Mouse (Mus musculus): ENCODE results near the gene Gm14862. TPM values are rescaled to one million over a fixed set of nuclear protein-coding genes. Genes with fewer than 3 reads are reported as not detected.

Gene Gm14862
- polyA plus RNA-seq, 1 experiment from 2014 or later, result not detected

- Histone ChIP-seq H3K9ac (ENCODE audit: low read length) (no peak overlapping the region), H3K4me1 (ENCODE audit: control insufficient read depth, insufficient read depth, low read length) (peaks cover 8% of the 10 kb centered on the region; the same call in 1 of the 2 replicates), H3K4me3 (ENCODE audit: low read length) (no peak overlapping the region), H3K9me3 (replicated peaks; ENCODE audit: control insufficient read depth, low read length) (no peaks in the 10 kb centered on the region), H3K4me2 (ENCODE audit: low read depth, low read length) (no peak overlapping the region), H3K27me3 (ENCODE audit: control insufficient read depth, insufficient read depth, low read length) (no peaks in the 10 kb centered on the region), H3K36me3 (ENCODE audit: control insufficient read depth, insufficient read depth) (no peaks in the 10 kb centered on the region), H3K27ac (ENCODE audit: low read length) (no peak overlapping the region)
- 47% methylated on average over 12 of the region's 12 CpGs for WGBS
- ATAC-seq (replicated peaks; ENCODE audit: extremely low read depth, insufficient read depth, low FRiP score), result no peak
Measured at GRCm38 (mm10) chrX:9244603-9245336, 11.9 kb downstream of the Gm14862 start.

GRCm38 (mm10) chrX:9243381-9243864, 13.3 kb downstream of the Gm14862 start:
- H3K9ac ChIP-seq (ENCODE audit: low read length), result no peak overlapping the region
- ATAC-seq (replicated peaks; ENCODE audit: extremely low read depth, insufficient read depth, low FRiP score), result no peak
- H3K4me1 ChIP-seq (ENCODE audit: control insufficient read depth, insufficient read depth, low read length), result peaks cover 8% of the 10 kb centered on the region; the same call in 1 of the 2 replicates
- H3K4me3 ChIP-seq (ENCODE audit: low read length), result no peak overlapping the region
- no peaks in the 10 kb centered on the region for H3K36me3 ChIP-seq (ENCODE audit: control insufficient read depth, insufficient read depth)
- H3K27ac ChIP-seq (ENCODE audit: low read length), result no peak overlapping the region
- no peak overlapping the region for H3K4me2 ChIP-seq (ENCODE audit: low read depth, low read length)
- 37% methylated on average over 8 of the region's 8 CpGs for WGBS
- no peaks in the 10 kb centered on the region for H3K27me3 ChIP-seq (ENCODE audit: control insufficient read depth, insufficient read depth, low read length)
- H3K9me3 ChIP-seq (replicated peaks; ENCODE audit: control insufficient read depth, low read length), result no peaks in the 10 kb centered on the region

GRCm38 (mm10) chrX:9240737-9241591, 15.7 kb downstream of the Gm14862 start:
- Histone ChIP-seq H3K9ac (ENCODE audit: low read length) (no peak overlapping the region), H3K4me2 (ENCODE audit: low read depth, low read length) (no peak overlapping the region), H3K27me3 (ENCODE audit: control insufficient read depth, insufficient read depth, low read length) (no peaks in the 10 kb centered on the region), H3K36me3 (ENCODE audit: control insufficient read depth, insufficient read depth) (no peaks in the 10 kb centered on the region), H3K27ac (ENCODE audit: low read length) (no peak overlapping the region), H3K4me3 (ENCODE audit: low read length) (no peak overlapping the region), H3K4me1 (ENCODE audit: control insufficient read depth, insufficient read depth, low read length) (peaks cover 8% of the 10 kb centered on the region; the same call in 1 of the 2 replicates), H3K9me3 (replicated peaks; ENCODE audit: control insufficient read depth, low read length) (no peaks in the 10 kb centered on the region)
- 75% methylated on average over 5 of the region's 5 CpGs for WGBS
- ATAC-seq (replicated peaks; ENCODE audit: extremely low read depth, insufficient read depth, low FRiP score), result no peak

- no peak for ATAC-seq (replicated peaks; ENCODE audit: extremely low read depth, insufficient read depth, low FRiP score)
- Histone ChIP-seq H3K9me3 (replicated peaks; ENCODE audit: control insufficient read depth, low read length) (no peaks in the 10 kb centered on the region), H3K27ac (ENCODE audit: low read length) (no peak overlapping the region), H3K36me3 (ENCODE audit: control insufficient read depth, insufficient read depth) (no peaks in the 10 kb centered on the region), H3K4me3 (ENCODE audit: low read length) (no peak overlapping the region), H3K9ac (ENCODE audit: low read length) (no peak overlapping the region), H3K4me2 (ENCODE audit: low read depth, low read length) (no peak overlapping the region), H3K4me1 (ENCODE audit: control insufficient read depth, insufficient read depth, low read length) (no peaks in the 10 kb centered on the region), H3K27me3 (ENCODE audit: control insufficient read depth, insufficient read depth, low read length) (no peaks in the 10 kb centered on the region)
- 62% methylated on average over 2 of the region's 2 CpGs for WGBS
Measured at GRCm38 (mm10) chrX:9227105-9227504, 29.6 kb downstream of the Gm14862 start.

- no peaks in the 10 kb centered on the region for H3K27me3 ChIP-seq (ENCODE audit: control insufficient read depth, insufficient read depth, low read length)
- peak overlapping the region; percentile 59; the same call in 1 of the 2 replicates for H3K27ac ChIP-seq (ENCODE audit: low read length)
- no peaks in the 10 kb centered on the region for H3K9me3 ChIP-seq (replicated peaks; ENCODE audit: control insufficient read depth, low read length)
Measured at GRCm38 (mm10) chrX:9222412-9223221, 34.1 kb downstream of the Gm14862 start.

GRCm38 (mm10) chrX:9221736-9222135, 35.0 kb downstream of the Gm14862 start:
- no peak overlapping the region for H3K9ac ChIP-seq (ENCODE audit: low read length)
- H3K4me2 ChIP-seq (ENCODE audit: low read depth, low read length), result no peak overlapping the region
- no peak overlapping the region for H3K4me3 ChIP-seq (ENCODE audit: low read length)
- no peaks in the 10 kb centered on the region for H3K4me1 ChIP-seq (ENCODE audit: control insufficient read depth, insufficient read depth, low read length)
- H3K9me3 ChIP-seq (replicated peaks; ENCODE audit: control insufficient read depth, low read length), result no peaks in the 10 kb centered on the region
- 76% methylated on average over 4 of the region's 4 CpGs for WGBS
- no peak for ATAC-seq (replicated peaks; ENCODE audit: extremely low read depth, insufficient read depth, low FRiP score)
- no peak overlapping the region for H3K27ac ChIP-seq (ENCODE audit: low read length)
- H3K36me3 ChIP-seq (ENCODE audit: control insufficient read depth, insufficient read depth), result no peaks in the 10 kb centered on the region
- H3K27me3 ChIP-seq (ENCODE audit: control insufficient read depth, insufficient read depth, low read length), result no peaks in the 10 kb centered on the region

More at GRCm38 (mm10) chrX:9222412-9223221, 34.1 kb downstream of the Gm14862 start:
- Histone ChIP-seq H3K4me2 (ENCODE audit: low read depth, low read length) (no peak overlapping the region), H3K4me3 (ENCODE audit: low read length) (no peak overlapping the region), H3K4me1 (ENCODE audit: control insufficient read depth, insufficient read depth, low read length) (no peaks in the 10 kb centered on the region), H3K9ac (ENCODE audit: low read length) (no peak overlapping the region), H3K36me3 (ENCODE audit: control insufficient read depth, insufficient read depth) (no peaks in the 10 kb centered on the region)
- 55% methylated on average over 3 of the region's 3 CpGs for WGBS
- peak; percentile 79 for ATAC-seq (replicated peaks; ENCODE audit: extremely low read depth, insufficient read depth, low FRiP score)

- Histone ChIP-seq H3K9ac (ENCODE audit: low read length) (no peak overlapping the region), H3K4me2 (ENCODE audit: low read depth, low read length) (no peak overlapping the region), H3K27ac (ENCODE audit: low read length) (no peak overlapping the region), H3K27me3 (ENCODE audit: control insufficient read depth, insufficient read depth, low read length) (no peaks in the 10 kb centered on the region), H3K9me3 (replicated peaks; ENCODE audit: control insufficient read depth, low read length) (no peaks in the 10 kb centered on the region), H3K36me3 (ENCODE audit: control insufficient read depth, insufficient read depth) (no peaks in the 10 kb centered on the region), H3K4me3 (ENCODE audit: low read length) (no peak overlapping the region), H3K4me1 (ENCODE audit: control insufficient read depth, insufficient read depth, low read length) (no peaks in the 10 kb centered on the region)
- ATAC-seq (replicated peaks; ENCODE audit: extremely low read depth, insufficient read depth, low FRiP score), result no peak
- 27% methylated on average over 6 of the region's 6 CpGs for WGBS
Measured at GRCm38 (mm10) chrX:9221206-9221605, 35.5 kb downstream of the Gm14862 start.

- ATAC-seq (replicated peaks; ENCODE audit: extremely low read depth, insufficient read depth, low FRiP score), result no peak
- 84% methylated on average over 3 of the region's 3 CpGs for WGBS
Measured at GRCm38 (mm10) chrX:9219570-9219969, 37.1 kb downstream of the Gm14862 start.

More at GRCm38 (mm10) chrX:9219570-9219969, 37.1 kb downstream of the Gm14862 start:
- no peaks in the 10 kb centered on the region for H3K9me3 ChIP-seq (replicated peaks; ENCODE audit: control insufficient read depth, low read length)
- H3K27ac ChIP-seq (ENCODE audit: low read length), result no peak overlapping the region
- no peak overlapping the region for H3K4me2 ChIP-seq (ENCODE audit: low read depth, low read length)
- H3K4me1 ChIP-seq (ENCODE audit: control insufficient read depth, insufficient read depth, low read length), result no peaks in the 10 kb centered on the region
- no peaks in the 10 kb centered on the region for H3K36me3 ChIP-seq (ENCODE audit: control insufficient read depth, insufficient read depth)
- no peak overlapping the region for H3K9ac ChIP-seq (ENCODE audit: low read length)
- no peak overlapping the region for H3K4me3 ChIP-seq (ENCODE audit: low read length)
- H3K27me3 ChIP-seq (ENCODE audit: control insufficient read depth, insufficient read depth, low read length), result no peaks in the 10 kb centered on the region
